Mouse (Mus musculus): ENCODE measurements at regions not wholly inside any gene's neighbourhood (a gene's known extent, or its start where the extent isn't known, plus 50 kb on each side); places are given as distances from the start of the nearest gene placed in this dataset.
"Not testable (repeated sequence)": the region's sequence is repeated elsewhere in the genome, so short reads cannot be mapped to it uniquely, and the experiment has no call there.

- DNase-seq (ENCODE audit: low spot score in 2 of 2): no peak
Observed at GRCm38 (mm10) chr2:78600753-78601152, 267.2 kb upstream of the Ube2e3 start.

DNA sequence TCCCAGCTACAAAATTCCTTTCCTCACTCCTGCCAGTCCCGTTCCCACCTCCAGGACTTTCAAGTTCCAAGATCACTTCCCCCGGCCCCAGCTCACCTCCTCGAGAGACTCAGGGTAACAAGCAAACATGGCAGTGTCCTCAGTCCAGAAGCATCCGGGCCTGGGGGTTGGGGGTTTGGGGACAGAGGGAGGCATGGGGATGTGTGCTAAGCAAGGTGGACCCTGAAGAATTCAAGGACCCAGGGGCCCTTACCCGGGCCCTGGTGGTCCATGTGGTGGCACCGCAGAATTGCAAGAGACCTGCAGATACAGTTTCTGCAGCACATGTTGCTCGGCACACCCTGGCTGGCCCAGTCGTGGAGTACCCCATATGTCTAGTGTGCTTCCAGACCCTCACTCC, 269.9 kb upstream of the Ube2e3 start:
- DNase-seq (ENCODE audit: low spot score in 2 of 2): no peak

DNA sequence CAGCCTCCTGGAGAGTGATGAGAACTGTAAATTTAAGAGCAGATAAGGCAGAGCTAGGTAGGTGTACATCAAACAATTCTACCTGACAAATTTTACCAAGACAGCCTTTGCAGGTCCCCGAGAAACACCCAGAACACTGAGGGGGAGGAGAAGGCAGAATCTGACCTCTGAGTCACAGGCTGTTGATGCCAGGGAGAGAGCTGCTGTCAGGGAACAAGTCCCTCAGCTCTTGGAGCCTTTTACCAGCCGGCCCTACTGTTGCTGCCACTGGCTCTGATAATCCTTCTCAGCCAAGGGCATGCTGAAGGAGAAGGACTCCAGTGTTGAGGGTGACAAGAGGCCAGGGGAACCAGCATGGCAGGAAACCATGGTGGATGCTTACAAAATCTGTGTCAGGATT, 271.7 kb upstream of the Ube2e3 start:
- DNase-seq (ENCODE audit: low spot score in 2 of 2): no peak

- no peak for DNase-seq (ENCODE audit: low spot score in 2 of 2)
Observed at GRCm38 (mm10) chr2:78580013-78580412, 287.9 kb upstream of the Ube2e3 start.

GRCm38 (mm10) chr2:78572492-78572891, 295.4 kb upstream of the Ube2e3 start:
- DNase-seq (ENCODE audit: low spot score in 2 of 2): no peak

DNA sequence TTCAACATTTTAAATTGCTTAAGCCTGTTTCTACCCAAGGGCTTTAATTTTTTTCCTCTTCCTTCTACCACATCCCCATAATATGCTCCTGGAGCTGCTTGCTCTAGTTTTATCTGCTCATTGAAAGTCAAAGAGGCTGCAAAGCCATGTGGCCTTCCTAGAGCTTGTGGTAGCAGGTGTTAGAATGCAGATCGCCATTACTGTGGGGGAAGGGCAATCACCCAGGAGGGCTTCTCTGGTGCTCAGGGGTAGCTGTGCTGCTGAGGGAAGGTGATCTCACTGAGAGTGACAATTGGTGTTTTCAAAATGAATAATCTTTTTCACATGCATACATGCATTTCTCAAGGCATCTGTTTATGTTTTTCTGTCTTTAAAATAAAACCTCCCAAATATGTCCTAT, 309.8 kb upstream of the Ube2e3 start:
- DNase-seq (ENCODE audit: low spot score in 2 of 2): no peak

DNA sequence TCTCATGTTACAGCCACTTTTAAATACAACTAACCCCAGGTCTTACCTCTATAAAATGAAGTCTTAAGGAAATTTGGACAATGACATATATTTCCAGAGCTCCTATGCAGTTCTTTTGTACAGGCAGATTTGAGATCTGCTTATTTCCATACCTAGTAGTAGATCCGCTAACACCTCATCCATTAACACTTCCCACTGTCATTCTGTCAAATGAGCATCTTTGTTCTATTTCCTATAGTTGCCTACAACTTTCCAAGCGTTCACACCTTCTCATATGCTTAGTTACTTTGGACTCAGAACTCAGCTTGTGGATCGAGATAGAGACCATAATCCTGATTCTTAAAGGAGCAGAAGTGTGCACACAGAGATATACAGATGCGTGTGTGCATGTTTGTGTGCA, 316.8 kb upstream of the Ube2e3 start:
- DNase-seq (ENCODE audit: low spot score in 2 of 2): no peak

GRCm38 (mm10) chr2:78548683-78549467, 319.0 kb upstream of the Ube2e3 start:
- no peak for DNase-seq (ENCODE audit: low spot score in 2 of 2)

- no peak for DNase-seq (ENCODE audit: low spot score in 2 of 2)
Observed at GRCm38 (mm10) chr2:78547286-78547685, 320.6 kb upstream of the Ube2e3 start.

- no peak for DNase-seq (ENCODE audit: low spot score in 2 of 2)
Observed at GRCm38 (mm10) chr2:78540422-78540821, 327.5 kb upstream of the Ube2e3 start.

DNA sequence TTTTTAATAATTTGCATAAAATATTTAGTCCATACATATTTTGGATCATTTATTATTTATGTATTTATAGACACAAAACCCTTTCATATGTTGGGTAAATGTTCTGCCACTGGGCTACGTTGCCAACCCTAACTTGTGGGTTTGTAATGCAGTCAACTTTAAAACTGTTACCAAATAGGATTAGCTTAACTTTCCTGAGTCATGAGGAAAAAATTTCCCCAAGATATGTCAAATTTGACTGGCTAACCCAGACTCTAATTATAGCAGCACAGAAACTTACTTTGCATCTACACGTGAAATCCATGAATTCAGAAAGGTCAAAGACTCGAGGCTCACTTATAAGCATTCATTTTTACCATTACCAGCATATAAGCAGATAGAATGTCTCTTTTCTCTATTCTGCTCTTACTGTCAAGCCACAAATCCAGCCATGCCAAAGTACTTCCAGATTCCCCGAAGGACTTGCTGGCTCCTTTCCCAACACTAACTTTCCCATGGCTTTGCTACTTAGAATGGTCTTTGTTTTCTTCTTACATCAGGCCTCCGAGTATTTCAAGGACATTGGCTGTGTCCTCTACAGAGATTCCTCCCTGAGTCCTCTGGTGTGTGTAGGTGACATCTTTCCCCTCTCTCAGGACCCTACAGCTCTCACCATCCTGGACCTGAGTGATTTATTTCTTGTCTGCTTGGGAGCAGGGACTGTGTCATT, 328.2 kb upstream of the Ube2e3 start:
- no peak for DNase-seq (ENCODE audit: low spot score in 2 of 2)

GRCm38 (mm10) chr2:78537574-78537973, 330.4 kb upstream of the Ube2e3 start:
- DNase-seq (ENCODE audit: low spot score in 2 of 2): no peak

- DNase-seq (ENCODE audit: low spot score in 2 of 2): not testable (repeated sequence)
Observed at GRCm38 (mm10) chr2:78533881-78534280, 334.0 kb upstream of the Ube2e3 start.

GRCm38 (mm10) chr2:78530535-78530934, 337.4 kb upstream of the Ube2e3 start:
- no peak for DNase-seq (ENCODE audit: low spot score in 2 of 2)

GRCm38 (mm10) chr2:78520258-78521023, 347.5 kb upstream of the Ube2e3 start:
- no peak for DNase-seq (ENCODE audit: low spot score in 2 of 2)

GRCm38 (mm10) chr2:78493115-78493514, 374.8 kb upstream of the Ube2e3 start:
- DNase-seq (ENCODE audit: low spot score in 2 of 2): no peak

DNA sequence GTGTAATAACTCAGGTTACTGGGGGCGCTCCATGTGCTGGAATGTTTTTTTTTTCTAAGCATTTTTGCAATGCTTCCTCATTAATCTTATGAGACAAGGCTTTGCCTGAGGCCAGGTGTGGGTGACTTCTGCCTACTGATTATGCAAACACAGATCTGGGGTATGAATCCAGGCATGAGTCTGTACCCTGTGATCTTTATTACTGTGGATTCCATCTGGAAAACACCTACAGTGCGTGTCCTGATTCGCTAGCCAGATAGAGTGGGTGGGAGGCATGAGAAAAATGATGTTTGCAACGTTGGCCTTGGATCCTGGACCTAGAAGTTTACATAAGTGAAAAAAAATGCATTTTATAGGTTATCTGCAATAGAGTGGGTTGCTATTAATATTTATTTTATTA, 387.9 kb upstream of the Ube2e3 start:
- no peak for DNase-seq (ENCODE audit: low spot score in 2 of 2)

GRCm38 (mm10) chr2:78459444-78459843, 408.5 kb upstream of the Ube2e3 start:
- DNase-seq (ENCODE audit: low spot score in 2 of 2): no peak

DNA sequence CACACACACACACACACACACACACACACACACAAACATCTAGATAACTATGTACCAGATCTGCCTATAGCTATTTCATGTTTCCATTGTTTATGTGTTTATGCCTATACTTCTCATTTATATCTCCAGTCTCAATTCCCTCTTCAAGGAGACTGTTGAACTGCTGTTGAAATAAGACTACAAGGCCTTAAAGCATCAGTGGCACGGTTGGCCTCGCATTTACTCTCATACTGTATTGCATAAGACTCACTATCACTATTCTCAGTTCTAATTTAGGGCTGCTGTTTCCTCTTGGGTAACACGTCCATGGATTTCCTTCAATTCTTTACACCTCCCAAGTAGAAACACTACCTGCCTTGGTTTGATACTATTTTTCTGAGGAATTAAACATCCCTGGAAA, 414.5 kb upstream of the Ube2e3 start:
- no peak for DNase-seq (ENCODE audit: low spot score in 2 of 2)

- DNase-seq (ENCODE audit: low spot score in 2 of 2): no peak
Observed at GRCm38 (mm10) chr2:78436816-78437215, 431.1 kb upstream of the Ube2e3 start.

- no peak for DNase-seq (ENCODE audit: low spot score in 2 of 2)
Observed at GRCm38 (mm10) chr2:78435071-78435470, 432.9 kb upstream of the Ube2e3 start.

DNA sequence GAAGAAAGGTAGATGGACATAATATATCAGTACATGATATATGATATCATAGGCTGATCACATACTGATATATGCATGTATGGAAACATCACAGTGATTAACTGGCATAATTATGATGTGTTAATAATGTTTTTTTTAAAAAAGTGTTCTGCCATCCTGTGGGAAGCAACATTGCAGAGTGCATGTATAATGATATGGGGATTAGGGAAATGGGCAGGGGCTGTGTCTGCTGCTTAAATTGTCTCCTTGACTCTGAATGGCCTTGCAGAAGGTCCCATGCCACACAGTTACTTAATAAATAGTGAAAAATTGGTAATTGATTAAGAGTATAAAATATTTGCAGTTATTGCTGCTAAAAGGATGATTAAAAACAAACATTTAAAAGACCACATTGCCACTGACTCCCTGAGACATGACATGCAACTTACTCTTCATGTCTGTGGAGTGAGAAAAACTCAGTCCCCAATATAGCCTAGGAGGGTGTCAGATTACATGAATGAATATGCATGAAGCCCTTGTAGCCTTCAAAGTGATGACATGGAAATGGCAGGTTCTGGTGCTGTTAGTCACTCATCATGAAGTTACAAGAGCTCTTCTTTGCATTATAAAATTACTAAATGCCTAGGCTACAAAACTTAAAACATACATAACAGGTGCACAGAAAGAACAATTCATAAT, 440.1 kb upstream of the Ube2e3 start:
- DNase-seq (ENCODE audit: low spot score in 2 of 2): no peak

Measured in urinary bladder, postnatal 36 days (tissue).